Mouse (Mus musculus) B cell, adult 2 months (primary cell): ENCODE data around the gene Mest.

Source experiments
- DNase-seq, 2 experiments: peaks; one replicate each; pipeline ENCODE4 v3.0.0; 2022

Gene Mest

GRCm38 (mm10) chr6:30723331-30723730 lies at the start of gene Mest:
Gene Mest, plus strand, starts transcription at chr6:30723547.
- no peak for DNase-seq

GRCm38 (mm10) chr6:30673764-30674561 lies 49.4 kb upstream of the Mest start:
- DNase-seq = no peak

DNA sequence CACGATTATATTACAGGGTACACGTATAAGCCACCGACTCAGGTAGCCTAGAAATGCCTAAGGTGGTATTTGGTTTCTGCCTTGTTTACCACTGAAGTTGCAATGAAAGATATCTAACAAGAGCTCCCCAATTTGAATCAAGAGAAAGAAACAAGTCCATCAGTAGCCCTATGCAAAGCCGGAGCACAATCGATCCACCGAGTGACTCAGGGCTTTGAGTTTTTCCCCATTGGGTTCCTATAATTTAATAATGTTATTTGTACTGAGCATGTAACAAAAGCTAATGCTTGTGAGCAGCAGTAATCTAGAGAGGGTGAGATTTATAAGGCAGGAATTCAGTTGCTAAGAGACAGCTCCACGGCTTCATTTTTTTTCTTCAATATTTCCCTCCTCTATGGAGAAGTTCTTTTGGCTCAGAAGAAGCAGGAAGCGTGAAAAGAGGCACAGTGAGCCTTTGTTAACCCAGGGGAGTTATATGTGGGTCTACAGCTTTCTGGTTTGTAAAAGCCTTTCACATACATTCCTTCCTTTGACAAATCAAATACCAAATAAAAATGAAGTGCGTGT lies 48.5 kb upstream of the Mest start:
- no peak for DNase-seq

DNA sequence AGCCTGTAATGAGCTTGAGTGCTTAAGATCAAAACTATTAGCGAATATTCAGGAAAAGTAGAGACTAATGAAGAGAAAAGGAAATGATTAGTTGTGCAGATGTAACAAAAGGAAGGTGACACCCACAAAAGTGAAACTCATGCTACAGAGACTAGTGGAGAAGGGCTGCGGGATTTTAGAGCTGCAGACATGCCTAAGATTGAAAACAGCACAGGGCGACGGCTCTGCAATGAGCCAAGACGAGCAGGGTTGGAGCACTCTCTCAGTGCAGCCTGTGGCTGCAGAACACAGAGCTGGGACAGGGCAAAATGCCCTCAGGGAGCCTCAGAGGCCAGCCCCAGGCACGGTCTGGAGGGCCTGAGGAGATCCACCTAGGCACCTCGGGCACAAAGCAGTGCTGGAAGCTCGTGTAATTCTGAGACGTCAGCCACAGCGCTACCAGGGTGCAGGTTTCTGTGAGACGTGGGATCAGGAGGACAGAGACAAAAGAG lies 48.0 kb upstream of the Mest start:
- no peak for DNase-seq

GRCm38 (mm10) chr6:30676506-30676905 lies 46.8 kb upstream of the Mest start:
- no peak for DNase-seq

GRCm38 (mm10) chr6:30677591-30677990 lies 45.8 kb upstream of the Mest start:
- no peak for DNase-seq

GRCm38 (mm10) chr6:30678482-30678881 lies 44.9 kb upstream of the Mest start:
- no peak for DNase-seq

DNA sequence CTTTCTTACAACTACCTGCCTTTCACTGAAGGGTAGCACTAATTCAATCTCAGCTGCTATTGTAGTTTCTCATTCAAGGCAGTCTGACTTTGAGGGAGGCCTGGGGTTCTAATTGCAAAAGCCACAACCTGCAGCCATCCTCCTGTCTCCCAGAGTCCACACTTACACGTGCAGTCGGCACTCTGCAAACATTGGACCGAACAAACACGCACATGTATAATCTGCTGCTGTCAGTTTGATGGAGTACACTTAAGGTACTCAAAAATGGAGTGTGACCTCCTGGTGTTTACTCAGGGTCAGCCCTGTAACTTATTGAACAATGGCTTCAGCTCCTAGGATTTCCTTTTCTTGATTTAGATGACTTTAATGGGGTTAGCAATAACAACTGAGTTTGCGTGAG lies 43.8 kb upstream of the Mest start:
- no peak for DNase-seq

- DNase-seq = no peak
Measured at GRCm38 (mm10) chr6:30680442-30680841, 42.9 kb upstream of the Mest start.

GRCm38 (mm10) chr6:30681935-30682900 lies 41.1 kb upstream of the Mest start:
- DNase-seq = no peak

GRCm38 (mm10) chr6:30684570-30684969 lies 38.8 kb upstream of the Mest start:
- DNase-seq = no peak

DNA sequence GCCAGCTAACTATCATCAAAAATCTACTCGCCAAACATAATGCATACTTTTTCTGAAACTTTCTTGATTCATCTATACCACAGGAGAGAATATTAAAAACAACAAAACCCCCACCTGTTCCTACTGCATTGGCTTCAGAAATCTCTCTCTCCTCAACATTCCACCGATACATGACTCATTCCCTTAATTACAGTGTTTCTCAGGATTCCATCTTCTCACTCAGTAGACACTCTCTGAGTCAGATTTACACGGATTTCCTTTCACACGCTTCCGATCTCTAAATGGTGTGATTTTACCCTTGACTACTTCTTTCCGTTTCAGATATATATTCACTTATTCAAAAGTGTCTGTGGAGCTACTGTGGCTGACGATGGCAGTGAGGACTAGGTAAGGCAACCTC lies 36.1 kb upstream of the Mest start:
- DNase-seq = no peak

DNA sequence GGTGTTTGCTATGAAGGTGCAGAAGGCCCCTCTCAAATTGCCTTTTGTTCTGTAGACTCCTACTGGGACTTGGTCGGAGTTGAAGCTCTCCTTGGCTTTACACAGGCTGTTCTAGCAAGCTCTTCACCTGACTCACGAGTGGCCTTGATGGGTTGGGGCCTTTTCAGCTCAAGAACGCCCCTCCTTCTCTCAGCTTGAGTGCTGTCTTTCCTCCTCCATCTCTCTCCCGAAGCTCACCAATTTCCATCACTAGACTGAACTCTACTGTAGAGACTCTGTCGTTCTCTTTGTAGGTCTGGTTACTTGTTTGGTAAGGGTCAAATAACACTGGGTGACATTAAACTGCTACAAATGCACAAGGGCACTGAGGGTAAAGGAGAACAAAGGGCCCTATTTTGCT lies 30.5 kb upstream of the Mest start:
- DNase-seq = no peak

DNA sequence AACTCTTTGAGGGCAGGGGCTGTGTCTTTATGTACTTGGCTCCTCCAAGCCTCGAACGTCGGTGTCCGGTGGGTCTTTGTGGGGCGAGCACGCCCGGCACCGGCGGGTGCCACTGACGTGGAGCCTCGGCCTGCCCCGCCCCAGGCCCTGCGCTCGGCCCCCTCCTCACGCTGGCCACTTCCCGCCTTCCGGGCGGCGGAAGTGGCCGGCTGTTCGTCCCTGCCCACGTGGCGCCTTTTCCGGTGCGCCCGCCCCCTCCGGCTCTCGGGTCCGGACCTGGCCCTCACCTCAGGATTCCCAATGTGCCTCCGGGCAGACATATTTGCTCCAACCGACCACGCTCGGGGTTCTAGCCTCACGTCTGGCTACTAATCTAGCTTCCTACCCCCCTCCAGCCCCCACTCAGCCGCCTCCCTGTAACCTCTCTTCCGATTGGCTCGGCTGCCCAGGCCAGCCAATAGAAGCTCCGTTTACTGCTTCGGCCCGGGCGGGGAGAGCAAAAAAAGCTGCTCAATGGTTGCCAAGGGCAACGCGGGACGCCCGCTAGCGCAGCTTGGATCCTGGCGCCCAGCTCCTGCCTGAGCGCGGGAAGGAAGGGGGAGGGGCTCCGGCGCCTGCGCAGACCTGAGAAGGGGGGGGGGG lies 29.9 kb upstream of the Mest start, which contains the start of gene Cep41:
Gene Cep41 (minus strand): TSS at position 400 of the 642 bp plus-strand sequence.
- DNase-seq = peak; percentile 98

GRCm38 (mm10) chr6:30694209-30694608 lies 29.1 kb upstream of the Mest start:
- no peak for DNase-seq

- no peak for DNase-seq
Measured at GRCm38 (mm10) chr6:30695124-30695523, 28.2 kb upstream of the Mest start.

DNA sequence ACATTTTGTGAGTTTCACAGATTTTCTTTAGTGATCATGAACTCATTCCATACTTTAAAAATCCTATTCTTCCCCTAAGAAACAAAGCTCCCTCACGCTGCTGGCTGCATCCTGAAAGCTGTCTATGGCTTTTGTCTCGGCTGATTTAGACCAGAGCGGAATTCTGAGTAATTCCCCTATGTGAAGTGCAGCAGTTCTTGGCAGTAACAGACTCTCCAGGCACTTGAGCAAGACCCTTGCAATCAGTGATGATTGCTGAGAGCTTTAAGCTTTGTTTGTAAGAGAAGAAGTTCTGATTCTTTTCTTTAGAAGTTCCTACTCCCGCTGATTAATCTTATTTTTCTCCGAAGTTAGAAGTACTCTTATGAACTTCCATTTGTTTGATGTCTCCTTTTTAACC lies 25.9 kb upstream of the Mest start:
- no peak for DNase-seq

DNA sequence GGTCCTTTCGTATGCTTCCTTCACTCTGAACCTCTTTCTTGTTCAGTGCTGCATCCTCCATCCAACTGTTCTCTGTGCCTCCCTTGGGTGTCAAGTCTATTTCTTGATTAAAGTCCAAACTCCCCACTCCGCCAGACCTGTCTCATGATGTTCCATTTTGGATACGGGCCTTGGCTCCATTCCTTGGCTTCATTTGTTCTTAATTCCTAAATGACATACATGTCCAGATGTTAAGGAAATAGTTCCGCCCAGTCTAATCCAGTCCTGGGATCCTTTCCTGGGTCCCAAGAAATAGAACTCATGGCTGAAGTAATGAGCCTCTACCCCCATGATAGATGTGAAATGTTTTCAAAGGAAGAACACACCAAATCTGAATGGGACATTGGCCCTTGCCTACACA lies 25.3 kb upstream of the Mest start:
- no peak for DNase-seq

DNA sequence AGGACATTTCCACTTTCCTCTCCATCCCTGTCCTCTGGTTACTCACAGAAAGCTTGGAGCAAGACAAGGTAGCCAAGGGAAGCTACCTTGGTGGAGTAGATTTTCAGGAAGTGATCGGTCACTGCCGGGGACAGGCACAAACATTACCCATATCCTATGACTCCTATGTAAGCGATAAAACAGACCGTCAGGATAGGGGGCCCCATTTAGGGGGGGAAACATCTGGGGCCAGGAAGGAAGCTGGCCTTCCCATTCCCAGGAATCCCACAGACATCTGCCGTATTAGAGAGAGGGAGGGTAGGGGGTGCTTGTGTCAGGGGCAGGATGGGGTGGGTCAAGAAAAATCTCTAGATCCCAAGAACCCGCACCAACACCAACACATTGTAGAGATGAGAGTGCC lies 23.2 kb upstream of the Mest start:
- no peak for DNase-seq

- DNase-seq = no peak
Measured at GRCm38 (mm10) chr6:30702881-30703280, 20.5 kb upstream of the Mest start.

GRCm38 (mm10) chr6:30703476-30703875 lies 19.9 kb upstream of the Mest start:
- no peak for DNase-seq

GRCm38 (mm10) chr6:30703977-30704602 lies 19.3 kb upstream of the Mest start:
- DNase-seq = no peak
